Mouse (Mus musculus): ENCODE measurements around the gene Spata13. TPM values are rescaled to one million over a fixed set of nuclear protein-coding genes. Genes with fewer than 3 reads are reported as not detected.

Spata13 gene
- total and polyA plus RNA-seq, 3 experiments = 0.39 to 1.5 TPM; not detected in 1

- no peaks in the 10 kb centered on the region for H3K79me2 ChIP-seq (ENCODE audit: control insufficient read depth, insufficient read depth, low read length, poor library complexity)
- TF ChIP-seq ZNF384 (IDR thresholded peaks at IDR 0.05; ENCODE audit: low read depth, low read length) (no peak), BHLHE40 (IDR thresholded peaks at IDR 0.05; ENCODE audit: borderline replicate concordance, low read depth, low read length) (no peak), ZC3H11A (IDR thresholded peaks at IDR 0.05; ENCODE audit: low read depth, low read length) (no peak), HCFC1 (IDR thresholded peaks at IDR 0.05; ENCODE audit: low read depth, low read length) (no peak), E2F4 (IDR thresholded peaks at IDR 0.05; ENCODE audit: borderline replicate concordance, low read depth, low read length) (no peak), MEF2A (IDR thresholded peaks at IDR 0.05; ENCODE audit: extremely low read depth, insufficient replicate concordance, low read depth, low read length, poor library complexity, severe bottlenecking) (no peak), POLR2AphosphoS5 (IDR thresholded peaks at IDR 0.05; ENCODE audit: borderline replicate concordance, low read depth, low read length) (no peak), POLR2AphosphoS2 (IDR thresholded peaks at IDR 0.05; ENCODE audit: low read length) (no peak), TBP (IDR thresholded peaks at IDR 0.05; ENCODE audit: low read depth, low read length) (no peak), ELF1 (IDR thresholded peaks at IDR 0.05; ENCODE audit: low read depth, low read length) (no peak), EP300 (IDR thresholded peaks at IDR 0.05; ENCODE audit: low read depth in 1 of 2, low read length in 2 of 2) (no peak), RCOR1 (IDR thresholded peaks at IDR 0.05; ENCODE audit: low read depth, low read length) (no peak), TAL1 (IDR thresholded peaks at IDR 0.05; ENCODE audit: low read length) (no peak), SIN3A (IDR thresholded peaks at IDR 0.05; ENCODE audit: low read length) (no peak), GABPA (IDR thresholded peaks at IDR 0.05; ENCODE audit: low read depth, low read length) (no peak), MAZ (IDR thresholded peaks at IDR 0.05; ENCODE audit: low read depth, low read length) (no peak), ETS1 (IDR thresholded peaks at IDR 0.05; ENCODE audit: low read depth, low read length) (no peak), GATA1 (IDR thresholded peaks at IDR 0.05; ENCODE audit: low read depth, low read length) (no peak), JUND (IDR thresholded peaks at IDR 0.05; ENCODE audit: low read depth, low read length) (no peak), MYB (IDR thresholded peaks at IDR 0.05; ENCODE audit: low read depth, low read length) (no peak)
- H3K9me3 ChIP-seq (replicated peaks; ENCODE audit: insufficient read depth, low read length) = no peaks in the 10 kb centered on the region
- H3K36me3 ChIP-seq (ENCODE audit: control insufficient read depth in 1 of 2, insufficient read depth in 2 of 2, low read length in 2 of 2) = no peaks in the 10 kb centered on the region
- H3K27me3 ChIP-seq (ENCODE audit: control insufficient read depth in 1 of 2, insufficient read depth in 2 of 2, low read length in 2 of 2) = no peaks in the 10 kb centered on the region; a peak in 1 of 4 replicates
- H3K4me3 ChIP-seq (ENCODE audit: control insufficient read depth in 1 of 2, insufficient read depth in 1 of 2, low read depth in 2 of 2, low read length in 2 of 2) = no peak overlapping the region
- DNase-seq (ENCODE audit: low read depth, low spot score) = no peak
- H3K4me1 ChIP-seq (ENCODE audit: control insufficient read depth in 1 of 2, insufficient read depth in 2 of 2, low read length in 2 of 2) = peaks cover 0 to 2% of the 10 kb centered on the region in 2 experiments; a peak in 1 of 4 replicates
- no peak overlapping the region for H3K27ac ChIP-seq (ENCODE audit: control insufficient read depth, low read depth, low read length)
- no peak overlapping the region for H3K9ac ChIP-seq (ENCODE audit: control insufficient read depth, low read depth, low read length, poor library complexity, severe bottlenecking)
These were observed 15.2 kb downstream of the Spata13 start for GRCm38 (mm10) chr14:60648956-60649355.

- Histone ChIP-seq H3K36me3 (ENCODE audit: control insufficient read depth in 1 of 2, insufficient read depth in 2 of 2, low read length in 2 of 2) (no peaks in the 10 kb centered on the region), H3K79me2 (ENCODE audit: control insufficient read depth, insufficient read depth, low read length, poor library complexity) (no peaks in the 10 kb centered on the region), H3K9ac (ENCODE audit: control insufficient read depth, low read depth, low read length, poor library complexity, severe bottlenecking) (no peak overlapping the region), H3K27ac (ENCODE audit: control insufficient read depth, low read depth, low read length) (no peak overlapping the region), H3K9me3 (replicated peaks; ENCODE audit: insufficient read depth, low read length) (no peaks in the 10 kb centered on the region), H3K4me1 (ENCODE audit: control insufficient read depth in 1 of 2, insufficient read depth in 2 of 2, low read length in 2 of 2) (peaks cover 0 to 4% of the 10 kb centered on the region in 2 experiments; a peak in 1 of 4 replicates), H3K4me3 (ENCODE audit: control insufficient read depth in 1 of 2, insufficient read depth in 1 of 2, low read depth in 2 of 2, low read length in 2 of 2) (no peak overlapping the region), H3K27me3 (ENCODE audit: control insufficient read depth in 1 of 2, insufficient read depth in 2 of 2, low read length in 2 of 2) (no peaks in the 10 kb centered on the region)
- TF ChIP-seq ZKSCAN1 (IDR thresholded peaks at IDR 0.05; ENCODE audit: low read depth, low read length) (no peak), POLR2A (IDR thresholded peaks at IDR 0.05; ENCODE audit: control insufficient read depth in 1 of 2, insufficient read depth in 1 of 2, low read depth in 1 of 2, low read length in 2 of 2, poor library complexity in 1 of 2) (no peak), HCFC1 (IDR thresholded peaks at IDR 0.05; ENCODE audit: low read depth, low read length) (no peak), RCOR1 (IDR thresholded peaks at IDR 0.05; ENCODE audit: low read depth, low read length) (no peak), MYB (IDR thresholded peaks at IDR 0.05; ENCODE audit: low read depth, low read length) (no peak), ZMIZ1 (IDR thresholded peaks at IDR 0.05; ENCODE audit: low read depth, low read length) (no peak), ELF1 (IDR thresholded peaks at IDR 0.05; ENCODE audit: low read depth, low read length) (no peak), EP300 (IDR thresholded peaks at IDR 0.05; ENCODE audit: low read depth in 1 of 2, low read length in 2 of 2) (no peak), CHD2 (IDR thresholded peaks at IDR 0.05; ENCODE audit: low read length) (no peak), POLR2AphosphoS5 (IDR thresholded peaks at IDR 0.05; ENCODE audit: borderline replicate concordance, low read depth, low read length) (no peak), GATA1 (IDR thresholded peaks at IDR 0.05; ENCODE audit: low read depth, low read length) (no peak), POLR2AphosphoS2 (IDR thresholded peaks at IDR 0.05; ENCODE audit: low read length) (no peak), MAZ (IDR thresholded peaks at IDR 0.05; ENCODE audit: low read depth, low read length) (no peak), ZNF384 (IDR thresholded peaks at IDR 0.05; ENCODE audit: low read depth, low read length) (no peak), ETS1 (IDR thresholded peaks at IDR 0.05; ENCODE audit: low read depth, low read length) (no peak), UBTF (IDR thresholded peaks at IDR 0.05; ENCODE audit: borderline replicate concordance, insufficient read depth, low read depth, low read length) (no peak)
- DNase-seq (ENCODE audit: low read depth, low spot score) = no peak
These were observed 19.4 kb downstream of the Spata13 start for GRCm38 (mm10) chr14:60653184-60653583.

Data from MEL (cell line).